Mouse (Mus musculus) liver, embryonic 11.5 days (tissue): Measurements from ENCODE around the gene Adcy7. TPM values are rescaled to one million over a fixed set of nuclear protein-coding genes. Genes with fewer than 3 reads are reported as not detected.

Source experiments
- ATAC-seq: fragments of 200-750 bp; cut with Nextera tagmentation; replicated peaks from 2 replicates; pipeline ENCODE4 v1.8.0; 2017; ENCODE audit warnings: moderate number of reproducible peaks, mild to moderate bottlenecking, moderate TSS enrichment, moderate library complexity; ENCODE audit not compliant: low FRiP score
- DNase-seq: peaks from one replicate; pipeline ENCODE4 v3.0.0-alpha.2; 2017; ENCODE audit warnings: low spot score
- H3K27ac ChIP-seq: fragments of 300-500 bp; sonication (generic); 2 replicates; pipeline ENCODE4 v1.5.1; 2014; ENCODE audit warnings: mild to moderate bottlenecking, low read depth, low read length, control low read depth
- H3K27me3 ChIP-seq: fragments of 300-500 bp; sonication (generic); replicated peaks from 2 replicates; pipeline ENCODE4 v1.6.1; 2014; ENCODE audit warnings: low read length, mixed read lengths; ENCODE audit not compliant: control insufficient read depth, insufficient read depth
- H3K36me3 ChIP-seq: fragments of 300-500 bp; sonication (generic); 2 replicates; pipeline ENCODE4 v1.6.1; 2014; ENCODE audit warnings: mild to moderate bottlenecking, low read length, moderate library complexity, mixed read lengths; ENCODE audit not compliant: control insufficient read depth, insufficient read depth
- H3K4me1 ChIP-seq: fragments of 300-500 bp; sonication (generic); replicated peaks from 2 replicates; pipeline ENCODE4 v1.6.1; 2014; ENCODE audit warnings: low read length, mixed read lengths; ENCODE audit not compliant: control insufficient read depth, insufficient read depth
- H3K4me2 ChIP-seq: fragments of 300-500 bp; sonication (generic); 2 replicates; pipeline ENCODE4 v1.6.1; 2014; ENCODE audit warnings: mild to moderate bottlenecking, control low read depth, moderate library complexity
- H3K4me3 ChIP-seq: fragments of 300-500 bp; sonication (generic); 2 replicates; pipeline ENCODE4 v1.5.1; 2014; ENCODE audit warnings: low read depth, low read length, control low read depth
- H3K9ac ChIP-seq: fragments of 300-500 bp; sonication (generic); 2 replicates; pipeline ENCODE4 v1.6.1; 2014; ENCODE audit warnings: low read depth, low read length, control low read depth
- H3K9me3 ChIP-seq: fragments of 300-500 bp; sonication (generic); 2 replicates; pipeline ENCODE4 v1.6.1; 2016; ENCODE audit warnings: low read length, inconsistent platforms, mixed read lengths; ENCODE audit not compliant: control insufficient read depth
- WGBS: fragments of 180-500 bp; shearing (Covaris S2); extraction: QIAGEN DNeasy Blood & Tissue Kit; methylation state at CpG from one replicate; pipeline ENCODE4 v1.1.7; 2014; 5-methylcytosine and 5-hydroxymethylcytosine counted together
- polyA plus RNA-seq: library from polyadenylated mRNA; unstranded; fragments of >200 nt; fragmentation: Nextera tagmentation; extraction: Ambion mirVana; gene quantifications from 2 replicates; pipeline ENCODE4 v1.2.1, GENCODE M21; 2014

Adcy7 gene
- polyA plus RNA-seq = 46.6 and 49.7 TPM in 2 replicates

GRCm38 (mm10) chr8:88272231-88273050 is at the start of gene Adcy7:
TSS of gene Adcy7 (plus strand) at chr8:88272403.
- Histone ChIP-seq H3K9me3 (no peaks in the 10 kb centered on the region), H3K9ac (peak within 1 kb of the TSS; percentile 70), H3K4me1 (peaks cover 30% of the 10 kb centered on the region), H3K36me3 (no peaks in the 10 kb centered on the region), H3K4me2 (peak within 1 kb of the TSS; percentile 93), H3K4me3 (peak within 1 kb of the TSS; percentile 60), H3K27me3 (peaks cover 8% of the 10 kb centered on the region; the same call in 1 of the 2 replicates), H3K27ac (no peak within 1 kb of the TSS; the same call in 1 of the 2 replicates)
- peak; percentile 56 for DNase-seq
- ATAC-seq = peak; percentile 73
- 3% methylated on average over 64 of the region's 64 CpGs for WGBS

- no peaks in the 10 kb centered on the region for H3K9me3 ChIP-seq
- H3K4me2 ChIP-seq = no peak overlapping the region
- no peaks in the 10 kb centered on the region for H3K27me3 ChIP-seq
- H3K9ac ChIP-seq = no peak overlapping the region
- H3K36me3 ChIP-seq = no peaks in the 10 kb centered on the region
- DNase-seq (no peak), ATAC-seq (no peak)
- no peak overlapping the region for H3K4me3 ChIP-seq
- no peak overlapping the region for H3K27ac ChIP-seq
- WGBS = 83% methylated on average over 5 of the region's 5 CpGs
- peaks cover 4% of the 10 kb centered on the region; the same call in 1 of the 2 replicates for H3K4me1 ChIP-seq
Observed at GRCm38 (mm10) chr8:88225358-88225757, 46.8 kb upstream of the Adcy7 start.

- no peaks in the 10 kb centered on the region; the same call in 1 of the 2 replicates for H3K36me3 ChIP-seq
- peaks cover 4% of the 10 kb centered on the region; the same call in 1 of the 2 replicates for H3K4me1 ChIP-seq
- 68% methylated on average over 6 of the region's 6 CpGs for WGBS
- no peak overlapping the region for H3K9ac ChIP-seq
- no peaks in the 10 kb centered on the region for H3K9me3 ChIP-seq
- H3K4me3 ChIP-seq = no peak overlapping the region
- H3K27ac ChIP-seq = no peak overlapping the region
- DNase-seq (no peak), ATAC-seq (no peak)
- no peaks in the 10 kb centered on the region for H3K27me3 ChIP-seq
- H3K4me2 ChIP-seq = no peak overlapping the region
Observed at GRCm38 (mm10) chr8:88227851-88228250, 44.4 kb upstream of the Adcy7 start.

- no peaks in the 10 kb centered on the region for H3K9me3 ChIP-seq
- WGBS = 43% methylated on average over 1 of the region's 1 CpGs
- H3K27me3 ChIP-seq = no peaks in the 10 kb centered on the region
- ATAC-seq = no peak
- H3K9ac ChIP-seq = no peak overlapping the region
- H3K27ac ChIP-seq = no peak overlapping the region
- H3K4me1 ChIP-seq = peaks cover 4% of the 10 kb centered on the region; the same call in 1 of the 2 replicates
- H3K36me3 ChIP-seq = no peaks in the 10 kb centered on the region; the same call in 1 of the 2 replicates
- no peak for DNase-seq
- H3K4me3 ChIP-seq = no peak overlapping the region
- no peak overlapping the region for H3K4me2 ChIP-seq
Observed at GRCm38 (mm10) chr8:88228286-88228685, 43.9 kb upstream of the Adcy7 start.

- no peak overlapping the region for H3K27ac ChIP-seq
- ATAC-seq (no peak), DNase-seq (no peak)
- H3K4me3 ChIP-seq = no peak overlapping the region
- whole genome bisulfite sequencing = 50% methylated on average over 1 of the region's 1 CpGs
- no peaks in the 10 kb centered on the region for H3K27me3 ChIP-seq
- no peaks in the 10 kb centered on the region; the same call in 1 of the 2 replicates for H3K36me3 ChIP-seq
- H3K4me1 ChIP-seq = peaks cover 4% of the 10 kb centered on the region; the same call in 1 of the 2 replicates
- no peaks in the 10 kb centered on the region for H3K9me3 ChIP-seq
- no peak overlapping the region for H3K9ac ChIP-seq
- H3K4me2 ChIP-seq = no peak overlapping the region
Observed at GRCm38 (mm10) chr8:88228800-88229199, 43.4 kb upstream of the Adcy7 start.

- Histone ChIP-seq H3K9ac (no peak overlapping the region), H3K4me3 (no peak overlapping the region), H3K27me3 (no peaks in the 10 kb centered on the region), H3K36me3 (no peaks in the 10 kb centered on the region), H3K9me3 (no peaks in the 10 kb centered on the region), H3K4me2 (no peak overlapping the region), H3K27ac (no peak overlapping the region), H3K4me1 (no peaks in the 10 kb centered on the region)
- no peak for ATAC-seq
- WGBS = 70% methylated on average over 2 of the region's 2 CpGs
- no peak for DNase-seq
Observed at GRCm38 (mm10) chr8:88236666-88237065, 35.5 kb upstream of the Adcy7 start.

- Histone ChIP-seq H3K4me2 (no peak overlapping the region), H3K36me3 (no peaks in the 10 kb centered on the region), H3K4me3 (no peak overlapping the region), H3K27ac (no peak overlapping the region), H3K27me3 (no peaks in the 10 kb centered on the region), H3K9ac (no peak overlapping the region), H3K9me3 (no peaks in the 10 kb centered on the region), H3K4me1 (no peaks in the 10 kb centered on the region)
- DNase-seq (no peak), ATAC-seq (no peak)
- WGBS = 60% methylated on average over 2 of the region's 2 CpGs
Observed at GRCm38 (mm10) chr8:88237606-88238005, 34.6 kb upstream of the Adcy7 start.

GRCm38 (mm10) chr8:88239277-88239676 is 32.9 kb upstream of the Adcy7 start:
- H3K4me2 ChIP-seq = no peak overlapping the region
- DNase-seq (no peak), ATAC-seq (no peak)
- H3K27ac ChIP-seq = no peak overlapping the region
- WGBS = 88% methylated on average over 5 of the region's 5 CpGs
- H3K9ac ChIP-seq = no peak overlapping the region
- no peaks in the 10 kb centered on the region for H3K4me1 ChIP-seq
- peaks cover 6% of the 10 kb centered on the region; the same call in 1 of the 2 replicates for H3K36me3 ChIP-seq
- no peak overlapping the region for H3K4me3 ChIP-seq
- no peaks in the 10 kb centered on the region for H3K27me3 ChIP-seq
- no peaks in the 10 kb centered on the region for H3K9me3 ChIP-seq

- H3K9ac ChIP-seq = no peak overlapping the region
- peaks cover 6% of the 10 kb centered on the region; the same call in 1 of the 2 replicates for H3K36me3 ChIP-seq
- no peak overlapping the region for H3K4me3 ChIP-seq
- 69% methylated on average over 4 of the region's 4 CpGs for WGBS
- no peak overlapping the region for H3K4me2 ChIP-seq
- H3K9me3 ChIP-seq = no peaks in the 10 kb centered on the region
- H3K27ac ChIP-seq = no peak overlapping the region
- ATAC-seq (no peak), DNase-seq (no peak)
- H3K4me1 ChIP-seq = no peaks in the 10 kb centered on the region
- H3K27me3 ChIP-seq = no peaks in the 10 kb centered on the region
Observed at GRCm38 (mm10) chr8:88241871-88242270, 30.3 kb upstream of the Adcy7 start.
